ENCODE assay signal across 28 mouse cellular contexts in the genomic region with DNA sequence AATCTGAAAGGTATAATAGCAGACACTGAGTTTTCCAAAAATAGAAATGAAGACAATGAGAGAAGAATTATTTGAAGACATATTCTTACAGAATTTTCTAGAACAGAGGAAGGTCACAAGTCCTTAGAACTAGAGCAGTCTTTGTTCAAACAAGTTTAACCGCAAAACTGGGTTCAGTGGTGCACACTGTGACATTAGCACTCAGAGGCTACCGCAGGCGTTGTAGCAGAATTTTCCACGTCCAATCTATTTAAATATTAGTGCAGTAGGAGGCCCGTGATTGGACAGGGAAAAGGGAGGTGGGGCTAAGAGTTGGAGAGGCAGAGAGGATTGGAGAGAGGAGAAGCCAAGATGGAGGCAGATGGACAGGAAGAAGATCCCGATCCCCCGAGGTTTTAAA.
"Had no signal": no experiment of that assay in that cellular context is flagged by ENCODE, and none has a peak within 500 bp of the region (broad histone marks: within the 10 kb centered on the region; RNA-seq: fewer than 3 reads in every experiment).

No protein-coding gene starts in this region.

- H3K36me3 ChIP-seq: heart, embryonic 13.5 days; heart, embryonic 15.5 days; hindbrain, embryonic 13.5 days; hindbrain, embryonic 15.5 days; kidney, embryonic 15.5 days; limb, embryonic 12.5 days; liver, embryonic 13.5 days had no signal

- H3K27ac ChIP-seq: gastrocnemius, adult 2 months; heart, adult 2 months; heart, embryonic 13.5 days; heart, embryonic 15.5 days; hindbrain, embryonic 13.5 days; hindbrain, embryonic 15.5 days; hindbrain, postnatal 0 days; kidney, embryonic 15.5 days; kidney, postnatal 0 days; limb, embryonic 12.5 days; liver, embryonic 13.5 days had no signal

- H3K4me1 ChIP-seq: heart, embryonic 13.5 days; heart, embryonic 15.5 days; hindbrain, embryonic 13.5 days; hindbrain, embryonic 15.5 days; kidney, embryonic 15.5 days; limb, embryonic 12.5 days; liver, embryonic 13.5 days had no signal

- DNase-seq: gastrocnemius, adult 2 months; gastrocnemius, postnatal 14 days; gastrocnemius, postnatal 36 days; heart, adult 11 months; heart, adult 2 months; heart, postnatal 14 days; heart, postnatal 36 days; kidney, adult 11 months; kidney, adult 2 months; kidney, adult 9 months; kidney, postnatal 14 days; kidney, postnatal 36 days; layer of hippocampus, adult 9-11 months; layer of hippocampus, postnatal 36 days; left cerebral cortex, postnatal 4 days; liver; liver, embryonic 13.5 days had no signal

- H3K27me3 ChIP-seq: heart, embryonic 13.5 days; heart, embryonic 15.5 days; hindbrain, embryonic 13.5 days; hindbrain, embryonic 15.5 days; kidney, embryonic 15.5 days; limb, embryonic 12.5 days; liver, embryonic 13.5 days had no signal

- H3K4me2 ChIP-seq: heart, embryonic 11.5 days; heart, embryonic 13.5 days; heart, embryonic 15.5 days; hindbrain, embryonic 13.5 days; hindbrain, embryonic 15.5 days; kidney, embryonic 15.5 days; limb, embryonic 12.5 days; liver, embryonic 11.5 days; liver, embryonic 13.5 days had no signal

- H3K9me3 ChIP-seq: heart, embryonic 13.5 days; heart, embryonic 15.5 days; hindbrain, embryonic 13.5 days; hindbrain, embryonic 15.5 days; kidney, embryonic 15.5 days; limb, embryonic 12.5 days; liver, embryonic 13.5 days had no signal

- H3K9ac ChIP-seq: heart, embryonic 13.5 days; heart, embryonic 15.5 days; hindbrain, embryonic 13.5 days; hindbrain, embryonic 15.5 days; kidney, embryonic 15.5 days; limb, embryonic 12.5 days; liver, embryonic 13.5 days had no signal

- ATAC-seq: hindbrain, postnatal 0 days; intestine, embryonic 16.5 days had no signal

- H3K4me3 ChIP-seq: gastrocnemius, adult 2 months; heart, adult 2 months; heart, embryonic 13.5 days; heart, embryonic 15.5 days; hindbrain, embryonic 13.5 days; hindbrain, embryonic 15.5 days; kidney, embryonic 15.5 days; limb, embryonic 12.5 days; liver, embryonic 13.5 days had no signal
